Mouse (Mus musculus) stomach, postnatal 0 days (tissue): ENCODE data around the gene C2.

Experiments
- CTCF ChIP-seq: IDR thresholded peaks from 2 replicates; pipeline ENCODE4 v1.5.1; 2016; ENCODE audit warnings: antibody characterized with exemption, low read depth, mild to moderate bottlenecking, moderate library complexity
- EP300 ChIP-seq: optimal IDR thresholded peaks from 2 replicates; pipeline ENCODE3; 2016; ENCODE audit warnings: antibody characterized with exemption

DNA sequence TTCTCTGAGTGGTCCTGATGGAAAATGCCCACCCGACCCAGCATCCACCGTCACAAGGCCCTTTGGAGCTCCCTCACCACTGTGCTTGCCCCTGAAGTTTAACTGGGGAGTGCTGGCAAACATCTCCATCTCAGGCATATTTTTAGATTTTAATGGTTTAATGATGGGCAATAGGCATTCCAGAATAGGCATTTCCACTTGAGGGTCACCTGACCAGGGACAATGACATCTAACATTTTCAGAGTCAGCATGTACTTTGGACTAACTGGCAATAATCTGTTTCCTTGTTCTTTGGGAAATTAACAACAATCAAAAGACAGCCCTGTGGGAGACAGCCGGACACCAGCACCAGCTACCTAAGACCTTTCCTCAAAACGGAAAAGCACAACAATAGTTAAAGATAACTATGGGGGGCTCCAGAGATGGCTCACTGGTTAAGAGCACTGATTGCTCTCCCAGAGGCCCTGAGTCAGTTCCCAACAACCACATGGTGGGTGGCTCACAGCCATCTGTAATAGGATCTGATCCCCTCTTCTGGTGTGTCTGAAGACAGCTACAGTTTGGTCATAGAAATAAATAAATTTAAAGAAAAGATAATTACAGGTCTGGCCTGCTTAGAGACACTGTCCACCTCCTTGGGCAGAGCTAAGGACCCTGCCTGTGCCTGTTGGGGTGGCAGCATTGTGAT, 45.2 kb upstream of the C2 start:
- TF ChIP-seq CTCF, result no peak
- no peak for TF ChIP-seq EP300
